Mouse (Mus musculus) kidney, adult 2 months (tissue): ENCODE results near the gene Klb.

Source experiments
- CTCF ChIP-seq: fragments of 200-500 bp; conservative IDR thresholded peaks from 2 replicates; pipeline ENCODE4 v1.5.1; 2011; ENCODE audit warnings: low read depth, mild to moderate bottlenecking, control low read depth, low read length, moderate library complexity, mixed read lengths; ENCODE audit not compliant: insufficient read depth, insufficient read length
- POLR2A ChIP-seq: fragments of 200-500 bp; IDR thresholded peaks from one replicate; pipeline ENCODE4 v1.6.1; 2011; ENCODE audit warnings: low read depth, low read length, control low read depth

- TF ChIP-seq POLR2A (no peak), CTCF (no peak)
These were observed 6.0 kb downstream of the Klb start for GRCm38 (mm10) chr5:65354097-65354496.
